Mouse (Mus musculus): Measurements from ENCODE around the gene Zp3. TPM values are rescaled to one million over a fixed set of nuclear protein-coding genes. Genes with fewer than 3 reads are reported as not detected.

Gene Zp3
- polyA plus RNA-seq, 1 experiment from 2014 or later = not detected

- peaks cover 8% of the 10 kb centered on the region for H3K4me1 ChIP-seq (replicated peaks; ENCODE audit: control insufficient read depth, insufficient read depth, low read length)
- no peak overlapping the region for H3K27ac ChIP-seq (ENCODE audit: low read length)
- peaks cover 9% of the 10 kb centered on the region for H3K36me3 ChIP-seq (ENCODE audit: control insufficient read depth, insufficient read depth)
- no peak overlapping the region for H3K4me3 ChIP-seq (replicated peaks; ENCODE audit: low read length)
- 68% methylated on average over 8 of the region's 8 CpGs for WGBS
- H3K4me2 ChIP-seq (ENCODE audit: low read length) = no peak overlapping the region
- no peak overlapping the region for H3K9ac ChIP-seq (replicated peaks; ENCODE audit: low read depth, low read length)
- ATAC-seq = no peak; the same call in 1 of the 2 replicates
- H3K9me3 ChIP-seq (ENCODE audit: control insufficient read depth, low read length) = 0 out of 2 replicates have a peak, but pooled peaks cover 2% of the 10 kb centered on the region
- H3K27me3 ChIP-seq (replicated peaks; ENCODE audit: control insufficient read depth, insufficient read depth, low read length) = no peaks in the 10 kb centered on the region
Measured at GRCm38 (mm10) chr5:135994335-135994724, 14.4 kb downstream of the Zp3 start.

GRCm38 (mm10) chr5:135994725-135995687, 15.1 kb downstream of the Zp3 start, which contains the start of gene Dtx2:
TSS of gene Dtx2 (plus strand) at chr5:135994800.
- H3K9me3 ChIP-seq (ENCODE audit: control insufficient read depth, low read length) = 0 out of 2 replicates have a peak, but pooled peaks cover 2% of the 10 kb centered on the region
- peak within 1 kb of the TSS; percentile 84 for H3K9ac ChIP-seq (replicated peaks; ENCODE audit: low read depth, low read length)
- WGBS = under 1% methylated on average over 39 of the region's 47 CpGs
- peaks cover 8% of the 10 kb centered on the region for H3K4me1 ChIP-seq (replicated peaks; ENCODE audit: control insufficient read depth, insufficient read depth, low read length)
- peak within 1 kb of the TSS; percentile 78 for H3K4me3 ChIP-seq (replicated peaks; ENCODE audit: low read length)
- ATAC-seq = peak; percentile 96
- H3K4me2 ChIP-seq (ENCODE audit: low read length) = peak within 1 kb of the TSS; percentile 82
- peaks cover 9% of the 10 kb centered on the region for H3K36me3 ChIP-seq (ENCODE audit: control insufficient read depth, insufficient read depth)
- no peaks in the 10 kb centered on the region for H3K27me3 ChIP-seq (replicated peaks; ENCODE audit: control insufficient read depth, insufficient read depth, low read length)
- H3K27ac ChIP-seq (ENCODE audit: low read length) = peak within 1 kb of the TSS; percentile 83

- no peak overlapping the region for H3K4me3 ChIP-seq (replicated peaks; ENCODE audit: low read length)
- no peak overlapping the region for H3K9ac ChIP-seq (replicated peaks; ENCODE audit: low read depth, low read length)
- H3K27me3 ChIP-seq (replicated peaks; ENCODE audit: control insufficient read depth, insufficient read depth, low read length) = no peaks in the 10 kb centered on the region
- H3K9me3 ChIP-seq (ENCODE audit: control insufficient read depth, low read length) = 0 out of 2 replicates have a peak, but pooled peaks cover 2% of the 10 kb centered on the region
- no peak overlapping the region for H3K27ac ChIP-seq (ENCODE audit: low read length)
- peaks cover 9% of the 10 kb centered on the region for H3K36me3 ChIP-seq (ENCODE audit: control insufficient read depth, insufficient read depth)
- WGBS = 91% methylated on average over 8 of the region's 8 CpGs
- H3K4me2 ChIP-seq (ENCODE audit: low read length) = no peak overlapping the region
- peaks cover 8% of the 10 kb centered on the region for H3K4me1 ChIP-seq (replicated peaks; ENCODE audit: control insufficient read depth, insufficient read depth, low read length)
- ATAC-seq = no peak
Measured at GRCm38 (mm10) chr5:135996162-135996561, 16.3 kb downstream of the Zp3 start.

- Histone ChIP-seq H3K27ac (ENCODE audit: low read length) (no peak overlapping the region), H3K9me3 (ENCODE audit: control insufficient read depth, low read length) (0 out of 2 replicates have a peak, but pooled peaks cover 2% of the 10 kb centered on the region), H3K36me3 (ENCODE audit: control insufficient read depth, insufficient read depth) (peaks cover 9% of the 10 kb centered on the region), H3K4me2 (ENCODE audit: low read length) (no peak overlapping the region), H3K4me3 (replicated peaks; ENCODE audit: low read length) (no peak overlapping the region), H3K4me1 (replicated peaks; ENCODE audit: control insufficient read depth, insufficient read depth, low read length) (0 out of 2 replicates have a peak, but pooled peaks cover 3% of the 10 kb centered on the region), H3K27me3 (replicated peaks; ENCODE audit: control insufficient read depth, insufficient read depth, low read length) (no peaks in the 10 kb centered on the region), H3K9ac (replicated peaks; ENCODE audit: low read depth, low read length) (no peak overlapping the region)
- ATAC-seq = no peak
- 91% methylated on average over 6 of the region's 6 CpGs for WGBS
Measured at GRCm38 (mm10) chr5:136001222-136001621, 21.3 kb downstream of the Zp3 start.

GRCm38 (mm10) chr5:136002325-136002724, 22.4 kb downstream of the Zp3 start:
- H3K27me3 ChIP-seq (replicated peaks; ENCODE audit: control insufficient read depth, insufficient read depth, low read length) = no peaks in the 10 kb centered on the region
- peaks cover 9% of the 10 kb centered on the region for H3K36me3 ChIP-seq (ENCODE audit: control insufficient read depth, insufficient read depth)
- 0 out of 2 replicates have a peak, but pooled peaks cover 3% of the 10 kb centered on the region for H3K4me1 ChIP-seq (replicated peaks; ENCODE audit: control insufficient read depth, insufficient read depth, low read length)
- H3K9me3 ChIP-seq (ENCODE audit: control insufficient read depth, low read length) = 0 out of 2 replicates have a peak, but pooled peaks cover 2% of the 10 kb centered on the region
- H3K4me2 ChIP-seq (ENCODE audit: low read length) = no peak overlapping the region
- no peak overlapping the region for H3K4me3 ChIP-seq (replicated peaks; ENCODE audit: low read length)
- H3K27ac ChIP-seq (ENCODE audit: low read length) = no peak overlapping the region
- no peak overlapping the region for H3K9ac ChIP-seq (replicated peaks; ENCODE audit: low read depth, low read length)
- 72% methylated on average over 2 of the region's 2 CpGs for WGBS
- ATAC-seq = no peak

- 31% methylated on average over 3 of the region's 3 CpGs for whole genome bisulfite sequencing
Measured at GRCm38 (mm10) chr5:136002751-136003151, 22.9 kb downstream of the Zp3 start.

GRCm38 (mm10) chr5:136004537-136004936, 24.6 kb downstream of the Zp3 start:
- Histone ChIP-seq H3K36me3 (ENCODE audit: control insufficient read depth, insufficient read depth) (no peaks in the 10 kb centered on the region), H3K9me3 (ENCODE audit: control insufficient read depth, low read length) (no peaks in the 10 kb centered on the region), H3K9ac (replicated peaks; ENCODE audit: low read depth, low read length) (no peak overlapping the region), H3K4me1 (replicated peaks; ENCODE audit: control insufficient read depth, insufficient read depth, low read length) (0 out of 2 replicates have a peak, but pooled peaks cover 3% of the 10 kb centered on the region), H3K27me3 (replicated peaks; ENCODE audit: control insufficient read depth, insufficient read depth, low read length) (no peaks in the 10 kb centered on the region), H3K27ac (ENCODE audit: low read length) (no peak overlapping the region), H3K4me3 (replicated peaks; ENCODE audit: low read length) (no peak overlapping the region), H3K4me2 (ENCODE audit: low read length) (no peak overlapping the region)
- ATAC-seq = no peak
- WGBS = 83% methylated on average over 4 of the region's 4 CpGs

More at GRCm38 (mm10) chr5:136002751-136003151, 22.9 kb downstream of the Zp3 start:
- Histone ChIP-seq H3K4me1 (replicated peaks; ENCODE audit: control insufficient read depth, insufficient read depth, low read length) (0 out of 2 replicates have a peak, but pooled peaks cover 3% of the 10 kb centered on the region), H3K9me3 (ENCODE audit: control insufficient read depth, low read length) (0 out of 2 replicates have a peak, but pooled peaks cover 2% of the 10 kb centered on the region), H3K27me3 (replicated peaks; ENCODE audit: control insufficient read depth, insufficient read depth, low read length) (no peaks in the 10 kb centered on the region), H3K4me3 (replicated peaks; ENCODE audit: low read length) (no peak overlapping the region), H3K36me3 (ENCODE audit: control insufficient read depth, insufficient read depth) (peaks cover 9% of the 10 kb centered on the region), H3K9ac (replicated peaks; ENCODE audit: low read depth, low read length) (no peak overlapping the region), H3K27ac (ENCODE audit: low read length) (no peak overlapping the region), H3K4me2 (ENCODE audit: low read length) (no peak overlapping the region)
- ATAC-seq = no peak

- no peaks in the 10 kb centered on the region for H3K9me3 ChIP-seq (ENCODE audit: control insufficient read depth, low read length)
- H3K27me3 ChIP-seq (replicated peaks; ENCODE audit: control insufficient read depth, insufficient read depth, low read length) = no peaks in the 10 kb centered on the region
- no peak overlapping the region for H3K27ac ChIP-seq (ENCODE audit: low read length)
- no peak overlapping the region for H3K9ac ChIP-seq (replicated peaks; ENCODE audit: low read depth, low read length)
- no peak for ATAC-seq
- H3K4me3 ChIP-seq (replicated peaks; ENCODE audit: low read length) = no peak overlapping the region
- 0 out of 2 replicates have a peak, but pooled peaks cover 2% of the 10 kb centered on the region for H3K4me1 ChIP-seq (replicated peaks; ENCODE audit: control insufficient read depth, insufficient read depth, low read length)
- peaks cover 16% of the 10 kb centered on the region for H3K36me3 ChIP-seq (ENCODE audit: control insufficient read depth, insufficient read depth)
- 87% methylated on average over 7 of the region's 7 CpGs for WGBS
- no peak overlapping the region for H3K4me2 ChIP-seq (ENCODE audit: low read length)
Measured at GRCm38 (mm10) chr5:136007745-136008144, 27.8 kb downstream of the Zp3 start.

- Histone ChIP-seq H3K4me3 (replicated peaks; ENCODE audit: low read length) (no peak overlapping the region), H3K4me1 (replicated peaks; ENCODE audit: control insufficient read depth, insufficient read depth, low read length) (peaks cover 16% of the 10 kb centered on the region)
Measured at GRCm38 (mm10) chr5:136014877-136015276, 35.0 kb downstream of the Zp3 start.

More at GRCm38 (mm10) chr5:136014877-136015276, 35.0 kb downstream of the Zp3 start:
- no peak overlapping the region for H3K9ac ChIP-seq (replicated peaks; ENCODE audit: low read depth, low read length)
- H3K27me3 ChIP-seq (replicated peaks; ENCODE audit: control insufficient read depth, insufficient read depth, low read length) = no peaks in the 10 kb centered on the region
- H3K4me2 ChIP-seq (ENCODE audit: low read length) = no peak overlapping the region
- no peak for ATAC-seq
- no peak overlapping the region for H3K27ac ChIP-seq (ENCODE audit: low read length)
- WGBS = 83% methylated on average over 10 of the region's 10 CpGs
- peaks cover 16% of the 10 kb centered on the region for H3K36me3 ChIP-seq (ENCODE audit: control insufficient read depth, insufficient read depth)
- no peaks in the 10 kb centered on the region for H3K9me3 ChIP-seq (ENCODE audit: control insufficient read depth, low read length)
